Mouse (Mus musculus) right cerebral cortex, postnatal 4 days (tissue): Measurements from ENCODE around the gene Zpr1.

Experiments used
- DNase-seq: peaks from one replicate; pipeline ENCODE4 v3.0.0-alpha.2; 2022

Zpr1 gene

DNA sequence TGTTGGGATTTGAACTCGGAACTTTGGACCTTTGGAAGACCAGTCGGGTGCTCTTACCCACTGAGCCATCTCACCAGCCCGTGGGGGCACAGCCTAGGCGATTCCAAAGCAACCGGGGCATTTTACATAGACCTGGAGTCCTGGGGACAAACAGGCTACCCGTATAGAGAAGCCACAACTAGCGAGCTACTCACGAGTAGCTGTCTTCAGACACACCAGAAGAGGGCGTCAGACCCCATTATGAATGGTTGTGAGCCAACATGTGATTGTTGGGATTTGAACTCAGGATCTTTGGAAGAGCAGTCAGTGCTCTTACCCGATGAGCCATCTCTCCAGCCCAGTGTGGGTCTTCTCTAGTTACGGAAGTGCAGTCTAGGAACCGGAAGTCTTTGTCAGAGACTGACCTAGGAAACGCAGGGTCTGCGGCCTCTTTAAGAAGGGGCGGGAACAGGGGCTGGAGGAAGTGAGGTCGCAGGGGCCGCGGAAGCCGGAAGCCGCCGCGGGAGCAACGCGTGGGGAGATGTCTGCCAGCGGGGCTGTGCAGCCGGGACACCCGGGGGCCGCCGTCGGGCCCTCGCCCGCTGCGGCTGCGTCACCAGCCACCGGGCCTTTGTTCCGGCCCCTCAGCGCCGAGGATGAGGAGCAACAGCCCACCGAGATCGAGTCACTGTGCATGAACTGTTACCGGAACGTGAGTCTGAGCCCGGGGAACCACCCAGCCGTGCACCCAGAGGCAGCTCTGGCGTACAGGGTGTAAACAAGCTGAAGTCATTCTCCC lies at the start of gene Zpr1:
TSS of gene Zpr1 (plus strand) at position 388 of the 778 bp plus-strand sequence.
- peak; percentile 81 for DNase-seq

DNA sequence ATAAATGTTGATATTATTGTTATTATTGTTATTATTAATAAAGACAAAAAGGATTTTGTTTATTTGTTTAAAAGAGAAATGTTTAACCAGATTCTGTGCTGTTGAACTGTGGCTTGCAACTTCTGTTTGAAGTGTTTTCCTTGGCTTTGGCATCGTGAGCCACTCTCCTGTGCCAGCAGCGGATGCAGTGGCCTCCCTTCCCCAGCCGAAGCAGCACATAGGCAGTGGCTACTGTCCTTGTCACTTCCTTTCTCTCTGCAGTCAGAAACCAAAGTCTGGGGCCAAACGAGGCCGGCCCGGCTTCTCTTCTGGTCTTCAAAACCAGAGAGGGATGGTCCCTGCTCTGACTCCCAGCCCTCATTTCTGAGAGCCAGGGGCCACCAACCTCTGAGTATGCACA lies 49.8 kb upstream of the Zpr1 start:
- DNase-seq: no peak

DNA sequence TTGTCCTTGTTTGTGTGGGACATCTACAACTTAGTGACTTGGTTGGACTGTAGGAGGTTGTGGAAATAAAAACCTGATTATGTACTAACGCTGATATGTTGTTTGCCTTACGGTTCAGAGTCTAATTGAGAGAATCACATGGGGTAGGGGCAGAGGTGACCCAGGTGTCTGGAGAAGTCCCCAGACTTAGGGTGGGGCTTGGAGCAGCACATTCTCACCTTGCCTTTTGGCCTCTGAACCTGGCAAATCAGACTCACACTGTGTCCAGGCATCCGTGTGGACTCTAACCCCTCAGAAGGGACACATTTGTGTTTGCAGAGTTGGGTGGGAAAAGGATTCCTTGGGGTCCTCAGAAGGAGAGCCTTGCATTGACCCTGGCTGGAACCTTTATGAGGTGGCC lies 48.8 kb upstream of the Zpr1 start:
- no peak for DNase-seq

DNA sequence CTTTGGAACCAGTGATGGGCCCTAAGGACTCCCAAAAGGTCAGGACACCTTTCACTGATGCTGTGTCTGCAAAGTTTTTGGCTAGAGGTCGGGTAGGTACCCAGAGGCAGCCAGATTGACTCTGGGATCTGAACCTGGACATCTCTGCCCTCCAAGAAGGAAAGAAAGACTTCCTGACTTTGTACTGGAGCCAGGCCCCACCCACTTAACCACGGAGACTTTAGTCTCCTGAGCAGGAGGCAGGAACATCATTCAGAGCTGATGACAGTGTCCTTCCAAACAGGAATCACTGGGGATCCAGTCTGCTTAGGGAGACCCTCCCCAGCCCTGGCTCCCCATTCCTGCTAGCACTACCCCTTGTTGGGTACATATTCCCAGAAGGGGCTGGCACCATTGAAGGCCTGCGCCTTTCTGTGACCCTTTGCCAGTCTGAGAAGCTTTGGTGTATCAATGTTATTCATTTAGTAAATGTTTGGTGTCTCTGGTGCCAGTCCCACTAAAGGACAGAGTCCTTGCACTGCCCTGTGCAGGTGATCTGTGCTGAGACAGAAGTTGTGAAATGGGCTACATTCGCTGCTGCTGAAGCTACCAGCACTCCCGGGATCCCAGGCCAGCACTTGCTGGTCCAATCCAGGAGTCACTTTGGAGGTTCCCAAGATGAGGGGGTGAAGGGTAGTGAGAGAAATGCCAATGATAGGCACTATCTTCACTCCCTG lies 47.8 kb upstream of the Zpr1 start:
- no peak for DNase-seq

DNA sequence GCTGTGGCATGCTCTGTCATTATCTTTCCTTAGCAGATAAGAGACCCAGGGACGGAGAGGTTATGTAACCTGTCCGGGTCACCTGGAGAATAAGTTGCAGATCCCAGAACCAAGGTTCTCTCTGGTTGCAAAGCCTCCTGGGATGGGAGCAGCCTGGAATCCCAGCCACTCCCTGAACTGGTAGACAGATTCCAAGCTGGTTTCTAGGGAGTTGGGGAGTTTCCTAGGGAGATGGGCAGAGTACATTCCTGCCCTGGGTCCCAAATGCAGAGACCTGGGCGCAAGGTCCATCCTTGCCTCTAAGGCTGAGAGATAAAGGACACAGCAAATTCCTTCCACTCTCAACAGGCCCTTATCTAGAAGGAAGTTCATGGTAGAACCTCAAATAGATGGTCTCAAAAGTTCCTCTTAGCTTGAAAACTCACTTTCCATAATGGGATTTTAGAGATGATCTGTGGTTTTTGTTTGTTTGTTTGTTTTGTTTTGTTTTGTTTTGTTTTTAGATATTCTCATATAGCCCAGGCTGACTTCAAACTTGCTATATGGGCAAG lies 45.7 kb upstream of the Zpr1 start:
- DNase-seq: no peak

DNA sequence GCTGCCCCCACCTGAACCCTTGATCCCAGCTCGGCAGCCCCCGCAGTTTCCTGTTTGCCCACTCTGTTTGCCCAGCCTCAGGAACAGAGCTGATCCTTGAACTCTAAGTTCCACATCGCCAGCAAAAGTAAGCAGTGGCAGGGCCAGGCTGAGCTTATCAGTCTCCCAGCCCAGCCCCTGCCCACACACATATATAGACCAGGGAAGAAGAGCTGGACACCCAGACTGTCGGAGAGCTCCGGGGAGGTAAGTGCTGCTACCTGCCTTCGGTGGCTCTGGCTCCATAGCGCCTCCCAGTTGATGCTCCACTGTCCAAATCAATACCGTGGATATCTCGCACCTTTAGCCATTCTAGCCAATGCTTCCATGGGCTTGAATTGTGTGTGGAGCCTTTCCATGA lies 44.4 kb upstream of the Zpr1 start, which contains the start of gene Apoa1:
TSS of gene Apoa1 (plus strand) at position 90 of the 400 bp plus-strand sequence.
- DNase-seq: no peak

DNA sequence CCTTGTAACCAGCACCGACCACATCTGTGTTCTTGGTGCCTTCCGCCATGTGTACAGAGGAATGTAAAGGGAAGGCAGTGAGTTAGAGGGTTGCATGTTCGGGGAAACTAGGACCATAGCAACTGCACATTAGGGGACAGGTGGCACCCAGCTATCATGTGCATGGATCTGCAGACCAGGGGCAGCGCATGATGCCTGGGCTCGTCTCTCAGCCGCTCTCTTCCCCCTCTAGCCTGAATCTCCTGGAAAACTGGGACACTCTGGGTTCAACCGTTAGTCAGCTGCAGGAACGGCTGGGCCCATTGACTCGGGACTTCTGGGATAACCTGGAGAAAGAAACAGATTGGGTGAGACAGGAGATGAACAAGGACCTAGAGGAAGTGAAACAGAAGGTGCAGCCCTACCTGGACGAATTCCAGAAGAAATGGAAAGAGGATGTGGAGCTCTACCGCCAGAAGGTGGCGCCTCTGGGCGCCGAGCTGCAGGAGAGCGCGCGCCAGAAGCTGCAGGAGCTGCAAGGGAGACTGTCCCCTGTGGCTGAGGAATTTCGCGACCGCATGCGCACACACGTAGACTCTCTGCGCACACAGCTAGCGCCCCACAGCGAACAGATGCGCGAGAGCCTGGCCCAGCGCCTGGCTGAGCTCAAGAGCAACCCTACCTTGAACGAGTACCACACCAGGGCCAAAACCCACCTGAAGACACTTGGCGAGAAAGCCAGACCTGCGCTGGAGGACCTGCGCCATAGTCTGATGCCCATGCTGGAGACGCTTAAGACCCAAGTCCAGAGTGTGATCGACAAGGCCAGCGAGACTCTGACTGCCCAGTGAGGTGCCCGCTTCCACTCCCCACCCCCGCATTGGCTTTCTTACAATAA lies 43.1 kb upstream of the Zpr1 start:
- peak; percentile 88 for DNase-seq

DNA sequence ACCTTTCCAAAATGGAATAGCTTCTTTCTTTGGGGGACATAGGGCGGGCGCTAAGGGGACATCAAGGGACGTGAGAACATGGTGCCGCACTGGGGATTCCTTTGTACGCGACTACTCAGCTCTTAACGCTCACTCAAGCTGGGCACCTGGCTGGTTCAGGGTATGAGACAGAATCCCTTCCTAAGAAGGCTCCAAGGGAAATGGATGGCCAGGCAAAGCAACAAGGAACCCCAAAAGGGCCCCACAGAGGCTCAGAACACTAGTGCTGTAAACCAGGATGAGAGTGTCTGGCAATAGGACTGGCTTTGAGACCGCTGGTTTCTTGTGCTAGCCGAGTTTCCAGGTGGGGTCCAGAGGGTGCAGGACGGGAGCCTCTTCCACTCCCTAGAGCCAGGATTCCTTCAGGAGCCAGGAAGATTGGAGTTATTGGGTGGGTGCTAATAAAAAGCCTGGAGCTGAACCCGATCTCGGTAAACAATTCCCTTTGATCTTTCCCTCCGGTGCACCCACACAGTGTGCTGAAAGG lies 42.4 kb upstream of the Zpr1 start:
- DNase-seq: no peak

DNA sequence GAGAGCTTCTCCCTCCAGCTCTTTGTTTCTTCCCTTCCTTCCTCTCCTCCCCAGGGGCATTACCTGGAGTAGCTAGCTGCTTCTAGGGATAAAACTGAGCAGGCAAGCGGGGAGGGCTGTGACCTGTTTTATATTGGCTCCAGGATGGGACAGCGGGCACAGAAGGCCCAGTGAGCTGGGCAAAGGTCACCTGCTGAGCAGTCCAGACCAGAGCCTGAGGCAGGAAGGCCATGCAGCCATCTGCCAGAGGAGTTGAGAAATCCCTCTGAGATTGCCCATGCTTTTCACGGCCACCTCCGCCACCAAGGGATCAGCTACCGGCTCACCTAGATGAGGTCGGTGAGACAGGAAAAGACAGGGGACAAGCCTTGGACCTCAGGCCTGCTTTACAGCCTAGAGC lies 37.7 kb upstream of the Zpr1 start:
- no peak for DNase-seq

DNA sequence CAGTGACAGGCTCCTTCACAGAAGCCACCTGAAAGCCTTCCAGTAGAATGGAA lies 37.4 kb upstream of the Zpr1 start, which contains the start of gene Apoc3:
TSS of gene Apoc3 (minus strand) at position 41 of the 53 bp plus-strand sequence.
- DNase-seq: no peak

DNA sequence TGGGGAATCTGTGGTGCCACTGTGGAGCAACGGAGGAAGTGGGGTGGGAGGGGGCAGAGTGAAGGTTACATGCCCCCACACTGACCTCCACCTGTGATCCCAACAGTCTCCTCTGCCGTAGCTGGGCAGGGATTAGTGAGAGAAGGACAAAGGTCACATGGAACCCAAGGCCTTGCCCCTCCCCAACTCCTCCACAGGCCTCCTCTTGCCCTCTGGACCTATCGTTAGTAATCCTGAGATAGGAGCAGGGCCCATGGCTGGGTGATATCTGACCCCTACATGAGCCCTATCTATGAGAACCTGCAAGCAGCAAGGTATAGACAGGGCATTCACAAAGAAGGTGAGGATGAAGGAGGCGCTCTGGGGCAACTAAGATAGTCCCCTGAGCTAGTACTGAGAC lies 37.2 kb upstream of the Zpr1 start:
- no peak for DNase-seq

DNA sequence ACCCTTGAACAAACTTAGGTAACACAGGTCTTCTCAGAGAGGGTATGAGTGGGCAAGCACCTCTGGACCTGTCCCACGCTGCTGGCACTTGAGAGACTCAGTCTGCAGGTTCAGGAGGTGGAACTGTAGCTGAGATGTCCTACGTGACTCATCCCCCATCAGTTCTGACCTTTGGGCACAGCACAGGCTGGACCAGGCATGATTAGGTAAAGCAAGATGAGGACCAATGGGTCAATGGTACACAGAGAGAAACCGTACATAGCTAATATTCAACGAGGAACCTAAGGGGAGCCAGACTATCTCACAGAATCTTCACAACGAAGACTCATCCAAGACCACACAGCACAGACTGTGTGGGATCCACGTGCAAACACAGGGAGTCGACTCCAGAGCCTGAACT lies 34.0 kb upstream of the Zpr1 start:
- no peak for DNase-seq

DNA sequence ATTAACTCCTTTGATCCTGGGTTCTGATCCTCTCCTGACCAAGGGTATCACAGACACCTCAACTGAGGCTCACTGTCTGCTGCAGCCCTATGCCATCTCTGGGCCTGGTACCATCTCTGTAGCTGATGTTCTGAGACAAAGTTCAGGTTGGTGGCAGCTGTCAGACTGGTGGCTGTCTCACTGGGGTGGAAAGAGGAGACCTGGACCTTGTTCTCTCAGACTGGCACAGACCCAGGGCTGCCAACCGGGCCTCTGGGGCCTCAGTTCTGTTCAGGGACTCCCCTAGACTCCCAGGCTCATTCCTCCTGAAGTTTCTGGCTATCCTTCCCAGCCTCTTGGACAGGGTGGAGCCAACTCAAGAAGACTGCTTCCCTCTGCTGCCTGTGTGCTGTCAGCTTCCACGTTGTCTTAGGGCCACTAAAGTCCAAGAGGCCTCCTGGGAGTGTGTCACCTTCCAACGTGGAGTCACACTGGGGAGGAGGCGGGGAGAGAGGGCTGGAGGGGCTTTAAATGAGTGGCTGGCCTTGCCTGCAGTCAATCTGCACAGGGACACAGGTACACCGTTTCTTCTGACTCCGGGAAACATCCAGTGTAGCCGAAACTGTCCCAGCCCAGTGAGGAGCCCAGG lies 32.2 kb upstream of the Zpr1 start, which contains the start of gene Apoa4:
TSS of gene Apoa4 (plus strand) at position 171 of the 628 bp plus-strand sequence.
- DNase-seq: no peak

DNA sequence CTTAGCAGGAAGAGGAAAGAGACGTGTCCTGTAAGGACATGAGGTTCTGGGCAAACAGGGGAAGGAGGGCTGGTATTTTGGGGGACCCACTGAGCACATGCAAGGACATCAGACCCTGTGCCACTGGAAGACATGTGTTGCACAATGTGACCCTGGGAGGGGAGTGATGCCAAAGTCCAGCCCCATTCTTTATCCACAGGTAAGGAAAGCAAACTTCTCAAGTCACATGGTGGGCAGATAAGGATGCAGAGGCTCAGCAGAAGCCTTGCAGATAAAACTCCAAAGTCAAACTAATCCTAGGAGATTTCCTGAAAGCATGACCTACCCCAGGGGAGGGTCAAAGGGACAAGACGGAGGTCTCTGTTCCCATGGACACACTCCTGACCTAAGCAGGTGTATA lies 31.0 kb upstream of the Zpr1 start:
- DNase-seq: no peak

DNA sequence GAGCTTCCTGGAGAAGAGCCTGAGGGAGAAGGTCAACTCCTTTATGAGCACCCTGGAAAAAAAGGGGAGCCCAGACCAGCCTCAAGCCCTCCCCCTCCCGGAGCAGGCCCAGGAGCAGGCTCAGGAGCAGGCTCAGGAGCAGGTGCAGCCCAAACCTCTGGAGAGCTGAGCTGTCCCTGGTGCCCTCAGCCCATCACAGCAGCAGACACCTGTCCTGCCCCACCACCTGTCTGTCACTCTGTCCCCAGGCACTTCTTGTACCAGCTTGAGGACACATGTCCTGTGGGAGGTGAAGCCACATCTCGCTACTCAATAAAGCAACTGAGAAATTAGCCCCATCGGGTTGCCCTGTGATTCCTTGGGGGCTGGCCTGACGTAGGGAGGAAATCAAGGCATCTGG lies 29.7 kb upstream of the Zpr1 start:
- no peak for DNase-seq

DNA sequence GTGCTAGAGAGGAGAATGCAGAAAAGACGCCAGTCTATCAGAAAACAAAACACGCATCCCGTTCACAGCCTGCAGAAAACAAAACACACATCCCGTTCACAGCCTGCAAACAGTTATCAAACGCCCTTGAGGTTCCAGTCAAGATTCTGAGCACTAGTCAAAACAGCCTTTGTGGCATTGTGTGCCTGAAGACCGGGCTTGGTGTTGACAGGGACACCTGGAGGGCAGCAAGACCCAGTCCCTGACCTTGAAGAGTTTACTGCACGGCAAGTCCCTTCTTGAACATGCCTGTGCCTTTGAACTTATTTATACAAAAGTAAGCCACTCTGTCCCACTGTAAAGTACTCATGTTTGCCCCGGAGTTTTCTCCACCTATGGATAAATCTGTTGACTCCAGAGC lies 29.3 kb upstream of the Zpr1 start:
- no peak for DNase-seq

DNA sequence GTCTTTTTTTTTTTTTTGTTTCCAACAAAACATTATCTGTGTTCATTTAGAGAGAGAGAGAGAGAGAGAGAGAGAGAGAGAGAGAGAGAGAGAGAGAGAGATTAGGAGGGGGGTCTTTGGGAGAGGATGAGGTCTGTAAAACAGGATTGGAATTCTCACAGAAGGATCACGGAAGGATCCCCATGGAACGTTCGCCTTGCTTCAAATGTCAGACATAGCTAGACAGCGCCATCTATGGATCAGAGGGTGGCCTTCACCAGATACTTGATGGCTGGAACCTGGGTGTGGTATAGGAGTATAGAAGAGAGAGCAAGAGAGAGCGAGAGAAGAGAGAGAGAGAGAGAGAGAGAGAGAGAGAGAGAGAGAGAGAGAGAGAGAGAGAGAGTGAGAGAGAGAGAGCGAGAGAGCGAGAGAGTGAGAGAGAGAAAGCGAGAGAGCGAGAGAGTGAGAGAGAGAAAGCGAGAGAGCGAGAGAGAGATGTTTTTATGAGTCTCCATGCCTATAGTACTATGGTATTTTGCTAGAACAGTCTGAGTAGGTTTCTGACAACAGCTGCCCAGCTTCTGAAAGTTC lies 26.0 kb upstream of the Zpr1 start:
- DNase-seq: peak; percentile 62

DNA sequence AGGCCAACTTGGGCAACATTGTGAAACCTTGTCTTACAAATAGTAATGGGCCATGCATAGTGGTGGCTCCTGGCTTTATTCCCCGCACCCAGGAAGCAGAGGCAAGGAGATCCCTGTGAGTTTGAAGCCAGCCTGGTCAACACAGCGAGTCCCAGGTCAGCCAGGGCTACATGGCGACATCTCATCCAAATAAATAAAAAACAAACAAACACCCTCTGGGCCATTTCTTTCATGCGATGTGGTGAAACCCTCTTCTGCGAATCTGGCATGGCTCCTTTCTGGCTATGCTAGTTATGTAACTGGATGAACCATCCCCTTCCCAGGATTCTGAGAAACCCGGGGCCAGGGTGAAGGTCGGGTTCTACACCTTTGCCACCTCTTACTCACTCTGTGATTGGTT lies 16.7 kb upstream of the Zpr1 start:
- DNase-seq: no peak

DNA sequence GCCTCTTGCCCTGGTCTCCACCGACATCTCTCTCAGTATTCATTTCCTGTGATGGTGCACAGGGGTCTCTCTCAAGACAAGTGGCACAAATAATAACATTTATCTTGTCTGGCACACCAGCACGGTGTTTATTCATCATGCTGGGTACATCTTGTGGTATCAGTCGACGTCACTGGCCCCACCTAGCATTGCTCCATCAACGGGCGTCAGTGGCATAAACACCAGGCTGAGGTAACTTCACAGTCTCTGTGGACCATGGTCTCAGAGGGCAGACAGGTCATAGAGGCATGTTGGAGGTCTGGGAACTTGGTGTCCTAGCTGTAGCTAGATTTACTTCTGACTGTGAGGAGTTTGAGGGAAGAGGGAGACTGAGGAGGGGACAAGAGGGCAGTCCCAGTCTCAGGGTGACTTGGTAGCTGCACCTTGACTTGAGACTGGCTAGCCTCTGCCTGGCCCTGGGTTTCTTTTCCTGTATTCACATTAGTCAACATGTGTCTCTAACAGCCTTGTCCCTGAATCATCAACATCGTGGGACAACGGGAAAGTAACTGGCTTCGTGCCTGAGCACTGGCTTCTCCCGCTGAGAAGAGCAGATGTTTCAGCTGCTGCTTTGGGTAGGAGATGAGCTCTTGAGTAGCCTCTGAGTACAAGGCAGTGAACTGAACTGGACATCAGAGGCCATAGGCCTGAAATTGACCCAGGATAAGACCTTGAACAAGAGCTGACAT lies 16.0 kb upstream of the Zpr1 start:
- DNase-seq: no peak

DNA sequence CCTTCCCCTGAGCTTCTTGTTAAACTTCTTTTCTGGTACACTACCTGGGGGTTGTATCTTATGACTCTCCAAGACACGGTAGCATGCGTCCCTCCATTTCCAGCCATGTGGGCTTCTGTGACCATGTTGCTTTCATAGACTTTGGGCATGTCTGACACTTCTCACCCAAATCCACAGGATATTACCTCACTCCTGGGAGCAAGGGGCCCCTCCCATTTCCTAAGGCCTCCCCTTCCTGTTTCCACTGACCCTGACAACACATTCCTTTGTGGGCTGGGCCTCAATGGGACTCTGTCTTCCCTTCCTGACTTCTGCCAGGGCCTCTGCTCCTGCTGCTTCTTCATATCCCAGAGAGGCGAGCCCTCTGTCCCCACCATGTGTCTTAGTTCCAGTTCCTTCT lies 15.3 kb upstream of the Zpr1 start:
- DNase-seq: no peak

DNA sequence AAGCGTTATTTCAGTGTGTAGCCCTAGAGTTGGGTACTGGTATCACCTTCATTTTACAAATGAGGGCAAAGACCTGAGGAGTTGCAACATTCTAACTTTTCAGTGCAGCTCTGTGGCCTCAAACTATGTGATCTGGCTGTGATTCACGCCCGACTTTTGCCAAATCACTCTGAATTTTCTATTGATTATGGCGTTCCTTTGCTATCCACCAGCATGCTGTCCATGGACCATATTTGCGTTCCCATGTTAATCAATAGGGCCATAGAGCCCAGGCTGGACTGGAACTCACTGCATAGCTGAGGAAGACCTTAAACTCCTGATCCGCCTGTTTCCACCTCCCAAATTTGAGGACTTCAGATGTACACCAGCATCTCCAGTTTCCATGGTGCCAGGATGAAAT lies 13.8 kb upstream of the Zpr1 start:
- DNase-seq: no peak

DNA sequence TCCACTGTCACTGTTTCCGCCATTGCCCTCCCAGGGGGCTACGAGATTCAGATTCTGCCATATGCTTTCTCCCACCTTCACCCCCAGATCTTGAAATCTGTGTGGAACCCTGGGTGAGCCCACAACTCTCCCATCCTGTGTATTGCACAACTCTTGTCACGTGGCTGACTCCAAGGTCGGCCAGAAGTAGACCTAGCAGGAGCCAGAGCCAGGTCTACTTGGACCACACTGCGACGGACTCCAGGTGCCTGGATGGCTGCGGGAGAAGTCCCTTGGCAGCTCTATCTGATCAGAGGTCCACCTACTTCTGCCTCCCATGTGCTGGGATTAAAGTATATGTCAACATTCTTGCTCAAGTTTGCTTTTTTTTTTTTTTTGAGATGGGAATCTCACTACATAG lies 11.7 kb upstream of the Zpr1 start:
- no peak for DNase-seq
